Mouse (Mus musculus) cerebellum, adult 11 months (tissue): Measurements from ENCODE around the gene Rab43.

Experiments used
- DNase-seq: peaks from one replicate; pipeline ENCODE4 v3.0.0; 2022

Rab43 gene

DNA sequence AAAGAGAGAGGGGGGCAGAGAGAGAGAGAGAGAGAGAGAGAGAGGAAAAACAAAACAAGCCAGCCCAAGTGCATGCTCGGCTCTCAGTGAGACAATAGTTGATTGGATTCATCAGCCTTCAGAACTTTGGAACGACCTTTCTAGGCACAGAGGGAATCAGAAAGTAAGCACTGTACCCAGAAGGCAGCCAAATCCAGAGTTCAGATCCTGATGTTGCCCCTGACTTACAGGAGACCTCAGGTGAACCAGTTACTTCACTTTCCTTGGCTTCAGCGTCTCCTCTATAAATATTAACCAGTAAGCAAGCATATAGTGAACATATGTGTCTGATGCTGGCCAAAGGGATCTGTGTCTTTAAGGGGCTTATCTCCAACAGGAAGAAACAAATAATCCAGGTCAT, 3.4 kb downstream of the Rab43 start:
- DNase-seq, result no peak

DNA sequence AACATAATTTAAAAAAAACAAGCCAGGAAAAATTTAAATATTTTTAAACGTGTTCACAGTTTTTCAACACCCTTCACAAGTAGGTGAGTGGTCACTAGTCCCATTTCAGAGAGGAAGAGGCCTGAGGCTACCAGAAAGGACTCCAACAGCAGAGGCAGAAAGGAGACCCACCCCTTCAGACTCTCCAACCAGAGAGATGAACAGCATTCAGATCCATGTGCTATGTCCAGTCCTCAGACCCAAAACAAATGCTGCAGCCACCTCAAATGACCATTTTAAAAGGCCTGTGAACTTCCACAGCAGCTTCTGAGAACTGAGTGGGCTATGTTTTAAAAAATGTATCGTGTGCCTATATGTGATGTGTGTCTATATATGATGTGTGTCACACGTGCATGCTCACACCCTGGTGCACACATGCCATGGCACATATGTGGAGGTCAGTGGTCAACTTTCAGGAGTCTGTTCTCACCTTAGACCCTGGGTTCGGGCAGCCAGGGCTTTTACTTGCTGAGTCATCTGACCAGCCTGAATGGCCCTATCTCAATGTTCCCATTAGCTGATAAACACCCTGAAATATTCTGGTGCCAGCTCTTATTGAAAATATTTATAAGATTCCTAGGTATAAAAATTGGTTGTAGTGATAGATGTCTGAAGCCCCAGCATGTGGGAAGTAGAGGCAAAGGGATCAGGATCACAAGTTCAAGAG, 4.1 kb downstream of the Rab43 start:
- no peak for DNase-seq

DNA sequence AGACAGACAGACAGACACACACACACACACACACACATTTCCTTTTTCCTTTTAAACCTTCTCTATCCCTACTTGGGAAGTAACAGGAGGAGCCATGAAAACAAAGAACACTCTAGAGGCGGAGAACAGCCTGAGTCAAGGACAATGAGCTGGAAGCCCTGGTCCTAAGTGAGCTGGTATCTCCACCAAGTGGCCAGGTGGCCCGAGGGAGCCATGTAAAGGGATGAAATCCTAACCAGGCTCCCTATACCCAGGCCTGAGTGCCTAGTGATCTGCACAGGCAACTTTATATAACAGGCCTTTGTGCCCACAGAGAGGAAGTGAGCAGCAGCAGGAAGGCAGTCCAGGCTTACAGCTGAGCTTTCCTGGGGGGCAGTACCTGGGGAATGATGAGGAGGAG, 5.1 kb downstream of the Rab43 start:
- DNase-seq, result no peak

DNA sequence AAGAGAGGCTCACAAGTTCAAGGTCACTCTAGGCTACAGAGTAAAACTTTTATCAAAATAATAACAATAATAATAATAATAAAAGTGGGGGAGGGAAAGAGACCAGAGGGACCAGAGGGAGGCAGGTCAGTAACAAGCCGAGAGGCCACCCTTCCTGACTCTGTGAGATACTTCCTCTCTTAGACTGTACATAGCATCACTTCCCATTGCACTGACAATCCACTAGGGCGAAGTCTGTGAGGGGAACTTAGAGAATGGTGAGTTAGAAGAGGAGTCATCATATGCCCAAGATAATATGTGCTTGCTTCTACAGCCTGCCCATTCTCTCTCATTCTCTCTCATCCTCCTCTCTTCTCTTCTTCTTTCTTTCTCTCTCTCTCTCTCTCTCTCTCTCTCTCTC, 5.9 kb downstream of the Rab43 start:
- no peak for DNase-seq

DNA sequence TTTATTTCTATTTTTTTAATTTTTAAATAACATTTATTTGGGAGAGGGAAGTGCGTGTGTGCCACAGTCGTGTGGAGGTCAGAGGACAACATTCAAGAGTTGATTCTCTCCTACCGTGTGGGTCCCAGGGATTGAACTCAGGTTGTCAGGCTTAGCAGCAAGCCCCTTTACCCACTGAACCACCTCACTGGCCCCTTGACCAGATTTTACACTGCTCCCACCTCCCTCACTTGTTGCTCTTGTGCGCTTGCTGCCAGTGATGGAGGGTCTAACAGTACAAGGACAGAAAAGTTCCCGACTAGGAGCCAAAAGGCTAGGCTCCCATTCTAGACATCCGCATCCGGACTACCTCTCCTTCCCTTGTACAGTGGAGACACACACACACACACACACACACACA, 6.5 kb downstream of the Rab43 start:
- no peak for DNase-seq

DNA sequence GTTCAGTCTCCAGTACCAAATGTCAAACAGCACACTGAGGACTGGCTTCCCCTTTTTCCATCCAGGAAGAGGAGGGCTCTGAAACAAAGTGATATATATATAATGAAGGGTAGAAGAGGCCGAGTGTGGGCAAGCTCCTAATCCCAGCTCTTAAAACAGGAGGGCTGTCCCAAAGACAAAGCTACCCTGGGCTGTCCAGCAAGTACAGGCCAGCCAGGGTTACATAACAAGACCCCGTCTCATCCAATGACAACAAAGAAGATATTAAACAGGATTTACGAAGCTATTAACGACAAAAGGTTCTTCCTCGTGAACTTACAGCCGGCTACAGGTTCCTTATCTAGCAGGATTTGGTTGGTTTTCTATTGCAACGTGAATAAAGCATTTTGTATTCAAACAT, 7.1 kb downstream of the Rab43 start:
- DNase-seq, result no peak

DNA sequence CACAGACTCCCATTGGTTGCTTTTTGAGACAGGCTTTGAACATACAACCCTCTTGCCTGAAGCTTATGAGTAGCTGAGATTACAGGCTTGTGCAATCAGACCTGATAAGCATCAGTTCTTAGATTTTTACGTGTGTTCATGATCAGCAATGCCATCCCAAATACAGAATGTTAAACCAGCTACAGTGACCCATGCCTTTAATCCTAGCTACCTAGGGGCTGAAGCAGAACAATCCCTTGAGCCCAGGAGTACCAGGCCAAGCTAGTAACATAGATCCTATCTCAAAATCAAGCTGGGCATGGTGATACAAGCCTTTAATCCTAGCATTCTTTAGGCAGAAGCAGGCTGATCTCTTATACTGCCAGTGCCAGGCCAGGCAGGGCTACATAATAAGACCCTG, 7.9 kb downstream of the Rab43 start:
- no peak for DNase-seq

DNA sequence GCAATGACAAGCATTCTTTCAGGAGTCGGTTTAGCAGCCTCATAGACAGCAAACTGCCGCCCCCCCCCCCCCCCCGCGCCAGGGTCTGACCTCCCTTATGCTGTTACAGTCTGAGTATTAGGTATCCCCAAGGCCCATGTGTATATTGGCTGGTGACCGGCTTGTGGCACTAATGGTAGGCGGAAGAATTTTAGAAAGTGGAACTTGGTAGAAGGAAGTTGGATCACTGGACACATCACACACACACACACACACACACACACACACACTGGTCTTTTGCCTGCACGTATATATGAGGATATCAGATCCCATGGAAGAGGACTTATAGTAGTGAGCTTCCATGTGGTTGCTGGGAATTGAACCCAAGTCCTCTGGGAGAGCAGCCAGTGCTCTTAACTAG, 9.5 kb downstream of the Rab43 start:
- no peak for DNase-seq

DNA sequence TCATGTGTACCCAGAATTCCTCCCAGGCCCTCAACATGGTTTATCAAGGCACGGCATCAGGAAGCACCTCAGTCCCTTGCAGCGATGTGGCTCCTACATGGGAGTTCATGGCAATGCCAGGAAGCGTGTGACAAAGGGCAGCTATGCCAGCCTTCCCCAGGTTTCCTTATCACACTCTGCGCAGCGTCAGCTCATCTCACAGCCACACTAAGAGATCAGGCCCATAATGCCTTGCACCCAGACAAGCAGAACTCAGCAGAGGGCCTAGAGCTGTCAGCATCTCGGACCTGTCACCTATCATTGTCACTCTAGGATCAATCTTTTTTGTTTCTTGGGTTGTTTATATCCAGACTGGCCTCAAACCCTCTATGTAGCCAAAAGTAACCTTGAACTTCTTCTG, 12.4 kb downstream of the Rab43 start:
- no peak for DNase-seq

DNA sequence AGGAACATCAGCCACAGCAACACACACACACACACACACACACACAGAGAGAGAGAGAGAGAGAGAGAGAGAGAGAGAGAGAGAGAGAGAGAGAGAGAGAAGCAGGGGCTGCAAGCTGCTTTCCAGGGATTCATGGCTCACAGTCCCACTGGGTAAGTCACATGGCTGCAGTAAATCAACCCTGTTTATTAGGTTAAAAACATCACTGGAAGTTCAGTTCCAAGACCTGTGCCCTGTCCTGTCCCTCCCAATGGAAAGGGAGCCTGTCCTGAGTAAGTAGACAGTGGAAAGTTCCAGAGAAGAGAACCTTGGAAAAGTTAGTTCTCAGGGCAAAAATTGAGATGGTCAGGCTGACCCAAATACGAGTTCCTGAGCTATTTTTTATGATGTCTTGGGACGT, 14.6 kb downstream of the Rab43 start:
- DNase-seq, result no peak

DNA sequence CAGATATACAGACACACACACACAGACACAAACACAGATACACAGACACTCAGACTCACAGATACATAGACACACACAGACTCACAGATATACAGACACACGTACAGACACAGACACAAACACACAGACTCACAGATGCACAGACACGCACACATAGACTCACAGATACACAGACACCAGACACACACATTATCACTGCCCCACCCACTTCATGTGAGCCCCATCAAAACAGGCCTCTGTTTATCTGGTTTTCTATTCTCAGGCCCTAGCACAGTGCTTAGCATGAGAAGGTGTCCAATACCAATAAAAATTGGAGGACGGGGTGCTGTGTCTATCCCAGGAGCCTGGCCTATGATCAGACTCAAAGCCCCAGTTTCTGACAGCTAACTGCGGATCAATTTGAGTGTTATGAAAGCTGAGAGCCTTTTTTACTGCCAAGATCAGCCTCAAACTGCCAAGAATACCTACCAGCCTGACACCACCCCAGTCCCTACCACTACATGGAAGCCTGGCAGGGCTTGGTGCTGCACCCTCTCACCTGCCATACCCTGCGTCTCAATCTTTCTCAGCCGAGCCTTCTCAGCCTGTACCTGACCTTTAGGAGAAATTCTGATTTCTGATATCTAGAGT, 15.6 kb downstream of the Rab43 start:
- no peak for DNase-seq

DNA sequence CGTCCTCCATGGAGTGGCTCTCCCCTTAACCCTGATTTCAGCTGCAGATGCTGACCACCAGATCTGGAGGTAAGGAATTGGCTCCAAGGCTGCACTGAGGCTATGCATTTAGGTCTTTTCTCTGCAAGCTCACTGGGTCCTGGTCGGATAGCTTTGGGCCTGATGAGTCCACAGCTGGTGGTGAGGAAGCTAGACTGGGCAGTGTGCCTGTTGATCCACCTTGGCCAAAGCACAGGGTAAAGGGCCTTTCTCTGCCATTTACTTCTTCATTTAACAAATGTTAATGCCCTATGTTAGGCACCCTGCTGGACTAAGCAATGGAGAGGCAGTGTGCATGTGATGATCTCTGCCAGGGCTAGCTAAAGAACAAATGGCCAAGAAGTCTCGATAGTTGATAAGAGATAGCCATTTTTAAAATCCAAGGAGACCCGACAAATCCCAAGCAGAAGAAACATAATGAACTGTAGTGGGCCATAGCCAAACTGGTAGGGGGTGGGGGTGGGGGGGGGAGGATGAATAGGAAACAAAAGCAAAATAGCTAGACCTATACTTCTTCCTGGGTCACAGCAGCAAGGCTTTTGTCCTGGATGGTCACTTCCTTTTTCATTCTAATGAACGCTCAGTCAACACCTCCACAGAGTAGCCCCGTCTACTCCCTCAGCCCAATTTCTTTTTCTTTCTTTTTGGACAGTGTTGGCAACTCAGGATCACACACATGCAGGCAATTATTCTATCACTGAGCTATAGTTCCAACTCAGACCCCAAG, 16.4 kb downstream of the Rab43 start:
- peak; percentile 61 for DNase-seq

DNA sequence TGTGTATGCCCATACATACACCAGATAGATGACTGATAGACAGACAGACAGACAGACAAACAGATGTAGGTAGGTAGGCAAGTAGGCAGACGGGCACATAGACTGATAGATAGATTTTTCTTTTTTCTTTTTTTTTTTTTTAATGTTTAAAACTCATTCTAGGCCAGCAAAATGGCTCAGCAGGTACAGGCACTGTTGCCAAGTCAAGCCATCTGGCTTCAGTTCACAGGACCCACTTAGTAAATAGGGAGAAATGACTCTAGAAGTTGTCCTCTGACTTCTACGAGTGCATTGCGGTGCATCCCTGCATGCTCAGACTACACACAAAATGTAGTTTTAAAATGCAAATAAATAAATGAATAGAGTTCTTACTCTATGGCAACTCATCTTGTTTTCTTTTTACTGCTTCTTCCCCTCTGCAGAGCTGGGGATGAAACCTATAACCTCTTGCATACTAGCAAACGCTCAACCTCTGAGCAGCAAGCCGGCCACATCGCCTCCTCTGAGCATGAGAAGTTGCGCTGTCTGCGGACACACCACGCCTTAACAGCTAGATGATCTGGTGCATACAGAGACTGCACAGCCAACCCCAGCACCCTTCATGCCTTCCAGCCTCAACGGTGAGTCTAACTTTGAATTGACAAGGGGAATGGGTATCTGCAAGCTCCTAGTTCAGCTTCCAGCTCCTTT, 18.0 kb downstream of the Rab43 start:
- DNase-seq, result peak; percentile 77

DNA sequence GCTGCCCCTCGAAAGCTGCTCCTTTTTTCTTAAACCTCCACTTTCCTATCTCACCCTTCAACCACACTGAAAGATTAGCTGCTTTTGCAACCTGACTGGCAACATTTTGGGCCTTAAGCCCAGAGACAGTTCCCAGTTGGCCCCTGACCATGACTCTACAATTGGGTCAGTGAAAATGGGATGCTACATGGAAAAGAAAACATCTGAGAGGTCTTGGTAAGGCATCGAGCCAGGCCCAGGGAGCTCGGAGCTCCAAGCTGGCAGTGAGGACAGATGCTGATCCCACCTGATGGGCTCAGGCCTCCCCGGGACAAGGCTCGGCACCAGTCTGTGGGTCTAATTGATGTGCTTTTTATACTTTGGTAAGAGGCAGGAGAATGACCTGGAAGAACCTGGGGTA, 20.1 kb downstream of the Rab43 start:
- peak; percentile 26 for DNase-seq

DNA sequence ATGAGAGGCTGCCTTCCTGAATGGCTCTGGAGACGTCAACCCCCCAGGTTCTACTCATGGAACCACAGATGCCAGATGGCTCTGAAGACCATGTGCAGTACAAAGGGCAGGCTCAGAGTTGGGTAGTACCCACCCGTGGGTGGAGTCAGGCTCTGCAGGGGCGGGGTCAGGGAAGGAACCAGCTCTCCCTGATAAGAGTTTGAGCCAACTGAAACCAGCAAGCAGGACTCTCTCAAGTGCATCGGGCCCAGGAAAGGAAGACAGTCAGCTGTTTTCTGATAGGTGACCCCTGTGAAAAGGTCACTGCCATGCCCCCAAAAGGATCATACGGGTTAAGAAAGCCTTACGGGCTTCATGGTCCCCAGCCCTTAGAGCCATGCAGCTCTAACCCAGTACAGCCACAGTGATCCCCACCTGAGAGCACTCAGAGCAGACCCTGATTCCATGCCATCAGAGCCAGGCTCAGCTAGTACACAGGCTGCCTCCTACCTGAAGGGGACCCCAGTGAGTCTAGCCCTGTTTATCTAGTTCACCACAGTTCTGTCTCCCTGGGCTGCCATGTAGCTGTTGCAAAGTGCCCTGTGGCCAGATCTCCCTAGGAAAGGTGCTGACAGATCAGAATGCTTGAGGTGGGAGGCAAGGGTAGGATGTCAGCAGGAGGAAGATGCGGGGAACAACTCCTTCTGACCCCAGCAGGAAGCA, 21.0 kb downstream of the Rab43 start:
- no peak for DNase-seq

DNA sequence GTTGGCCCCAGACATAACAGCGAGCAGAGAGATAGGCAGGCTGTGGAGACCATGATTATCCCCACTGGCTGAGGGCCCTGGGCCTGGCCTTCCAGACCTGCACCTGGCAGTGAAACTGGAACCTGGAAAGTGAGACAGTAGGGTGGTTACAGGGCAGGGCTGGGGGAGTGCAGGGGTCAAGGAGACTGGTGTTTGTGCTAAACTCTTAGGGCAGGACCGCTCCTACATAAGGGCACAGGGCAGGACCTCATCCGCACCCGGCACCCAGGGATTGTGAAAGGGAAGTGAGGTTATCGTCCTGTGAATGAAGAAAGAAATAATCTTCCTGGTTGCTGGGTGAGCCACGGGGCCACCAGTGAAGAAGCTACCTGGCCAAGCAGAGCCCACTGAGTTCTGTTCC, 22.2 kb downstream of the Rab43 start:
- DNase-seq, result no peak

DNA sequence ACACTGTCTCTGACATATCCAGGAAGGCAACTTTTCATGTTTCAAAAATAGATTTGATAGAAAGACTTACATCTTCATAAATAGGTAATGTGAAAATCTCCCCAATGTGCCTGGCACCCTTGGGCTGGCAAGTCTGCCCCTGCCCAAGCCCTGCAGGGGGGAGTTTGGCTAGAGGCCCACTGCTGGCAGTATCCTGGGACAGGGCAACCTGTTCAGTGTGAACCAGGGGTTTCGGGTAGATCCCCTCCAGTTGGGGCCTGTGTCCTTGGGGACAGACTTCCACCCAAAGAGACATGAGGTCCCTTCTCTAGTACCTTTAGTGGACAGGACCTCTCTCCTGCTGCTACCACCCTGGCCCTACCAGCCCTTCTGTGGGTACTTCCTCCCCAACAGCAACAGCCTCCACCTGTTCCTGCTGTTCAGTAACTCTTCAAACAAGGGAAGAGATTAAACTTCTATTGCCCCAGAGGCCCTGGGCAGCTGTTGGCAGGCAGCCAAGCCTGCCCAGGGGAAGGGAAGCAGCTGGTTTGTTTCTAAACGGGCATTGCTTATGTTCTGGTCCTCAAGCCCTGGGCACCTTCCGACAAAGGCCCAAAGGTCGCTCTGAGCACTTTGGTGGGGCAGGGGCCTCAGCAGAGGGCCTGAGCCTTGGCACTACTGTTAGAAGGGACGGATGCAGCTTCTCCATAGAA, 22.9 kb downstream of the Rab43 start:
- no peak for DNase-seq

DNA sequence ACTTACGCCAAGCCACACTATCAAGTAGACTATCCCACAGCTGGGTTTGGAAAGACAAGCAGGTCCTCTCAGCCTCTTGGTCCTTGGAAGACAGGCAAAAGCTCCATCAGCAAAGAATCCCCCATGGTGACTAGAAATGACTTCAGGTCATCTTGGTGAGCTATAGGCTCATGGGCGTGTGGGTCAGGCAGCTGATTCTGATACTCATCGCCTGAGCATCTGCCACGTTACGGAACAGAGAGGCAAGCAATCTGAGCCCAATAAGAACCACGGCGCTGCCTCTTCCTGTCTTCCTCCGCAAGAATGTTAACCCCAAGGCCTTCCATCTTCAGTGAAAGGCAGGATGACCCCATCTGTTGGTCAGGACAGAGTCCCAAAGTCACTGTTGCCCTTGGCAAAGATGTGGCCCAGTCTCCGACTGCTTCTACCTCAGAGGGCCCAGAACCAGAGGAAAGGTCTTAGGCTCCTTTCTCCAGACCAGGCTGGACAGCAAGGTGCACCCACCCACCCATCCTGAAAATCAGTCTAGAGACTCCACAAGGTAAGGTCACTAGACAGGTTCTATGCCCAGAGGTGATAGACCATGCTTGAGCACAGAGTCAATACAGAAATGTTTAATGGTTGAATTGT, 23.6 kb downstream of the Rab43 start:
- no peak for DNase-seq

DNA sequence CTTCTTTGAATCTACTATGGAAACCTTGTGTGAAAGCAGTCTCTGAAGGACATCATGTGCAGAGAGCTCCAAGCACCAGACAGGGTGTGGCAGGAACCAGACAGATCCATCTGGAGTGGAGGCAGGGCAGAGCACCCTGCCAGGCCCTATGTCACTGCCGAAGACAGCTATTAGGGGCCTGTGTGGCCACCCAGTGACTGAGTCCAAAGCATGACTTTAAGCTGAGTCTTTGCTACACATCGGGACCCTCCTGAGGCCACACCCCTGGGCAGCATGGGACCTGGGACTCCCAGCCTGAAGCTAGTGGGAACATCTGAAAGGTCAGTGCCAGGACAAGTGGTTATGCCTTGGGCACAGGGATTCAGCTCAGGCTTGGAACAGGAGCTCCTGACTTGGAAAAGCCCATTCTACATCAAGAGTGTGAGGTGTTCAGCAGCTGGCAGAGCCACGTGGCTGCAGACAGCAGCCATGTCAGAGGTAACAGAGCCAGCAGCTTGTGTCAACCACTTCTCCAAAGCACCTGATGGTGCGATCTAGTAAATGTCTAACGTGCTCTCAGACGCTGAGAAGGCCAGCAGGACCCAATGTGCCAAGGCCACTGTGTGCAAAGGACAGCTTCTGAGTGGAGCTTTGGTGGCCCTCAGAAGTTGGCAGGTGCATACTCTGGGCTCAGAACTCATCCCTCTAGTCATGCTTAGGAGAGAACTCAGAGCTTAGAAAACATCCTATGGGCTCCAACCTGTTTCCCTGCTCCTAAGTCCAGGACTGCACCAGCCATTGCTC, 24.7 kb downstream of the Rab43 start:
- no peak for DNase-seq

DNA sequence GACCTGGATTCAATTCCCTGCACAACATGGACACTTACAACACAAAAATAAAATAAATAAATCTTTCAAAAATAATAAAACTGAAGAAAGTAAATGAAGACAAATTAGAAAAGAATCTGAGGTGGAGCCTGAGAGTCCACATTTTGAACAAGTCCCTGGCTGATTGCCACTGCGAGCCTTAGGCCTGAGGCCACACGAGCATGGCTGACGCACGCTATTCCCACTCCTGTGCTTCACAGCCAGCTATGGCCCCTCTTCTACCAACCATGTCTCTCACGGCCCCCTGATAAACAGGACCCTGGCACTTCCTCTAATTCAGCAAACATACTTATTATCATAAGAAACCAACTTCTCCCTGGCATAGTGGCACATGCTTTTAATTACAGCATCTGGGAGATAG, 25.3 kb downstream of the Rab43 start:
- DNase-seq, result no peak

DNA sequence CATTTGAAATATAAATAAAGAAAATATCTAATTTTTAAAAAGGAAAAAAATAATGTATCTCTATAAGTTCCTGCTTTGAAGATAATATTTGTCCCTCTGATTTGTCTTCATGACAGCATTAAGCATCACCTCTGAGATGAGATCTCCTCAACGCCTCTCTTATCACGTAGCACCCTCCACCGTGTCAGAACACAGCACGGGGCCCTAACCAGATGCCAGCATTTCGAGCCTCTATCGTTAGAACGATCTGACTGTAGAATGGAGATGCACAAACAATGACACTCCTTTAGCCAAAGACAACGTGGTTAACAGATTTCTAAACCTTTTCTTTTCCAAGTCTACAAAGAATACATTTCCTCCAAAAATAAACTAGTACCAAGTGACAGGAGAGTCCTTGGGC, 27.9 kb downstream of the Rab43 start:
- DNase-seq, result no peak
